Mouse (Mus musculus) left cerebral cortex, postnatal 10 days (tissue): ENCODE results near the gene Ache. TPM values are rescaled to one million over a fixed set of nuclear protein-coding genes. Genes with fewer than 3 reads are reported as not detected.

Source experiments
- DNase-seq, 2 experiments: peaks; one replicate each; pipeline ENCODE4 v3.0.0; 2021 to 2022; ENCODE audit warnings: low spot score in 2 of 2, mixed read lengths in 1 of 2; ENCODE audit errors: extremely low spot score in 1 of 2
- intact Hi-C: fragments of 180-260 bp; cut with DNase I; formaldehyde crosslinking; loops from one replicate; pipeline ENCODE4 v1.15.1; 2025
- total RNA-seq, 2 experiments: library from RNA; stranded (reverse); gene quantifications; 2 replicates each; pipeline ENCODE4 v1.2.3; 2021

Gene Ache
- total RNA-seq, 2 experiments from 2014 or later = 99.1 to 105 TPM

DNA sequence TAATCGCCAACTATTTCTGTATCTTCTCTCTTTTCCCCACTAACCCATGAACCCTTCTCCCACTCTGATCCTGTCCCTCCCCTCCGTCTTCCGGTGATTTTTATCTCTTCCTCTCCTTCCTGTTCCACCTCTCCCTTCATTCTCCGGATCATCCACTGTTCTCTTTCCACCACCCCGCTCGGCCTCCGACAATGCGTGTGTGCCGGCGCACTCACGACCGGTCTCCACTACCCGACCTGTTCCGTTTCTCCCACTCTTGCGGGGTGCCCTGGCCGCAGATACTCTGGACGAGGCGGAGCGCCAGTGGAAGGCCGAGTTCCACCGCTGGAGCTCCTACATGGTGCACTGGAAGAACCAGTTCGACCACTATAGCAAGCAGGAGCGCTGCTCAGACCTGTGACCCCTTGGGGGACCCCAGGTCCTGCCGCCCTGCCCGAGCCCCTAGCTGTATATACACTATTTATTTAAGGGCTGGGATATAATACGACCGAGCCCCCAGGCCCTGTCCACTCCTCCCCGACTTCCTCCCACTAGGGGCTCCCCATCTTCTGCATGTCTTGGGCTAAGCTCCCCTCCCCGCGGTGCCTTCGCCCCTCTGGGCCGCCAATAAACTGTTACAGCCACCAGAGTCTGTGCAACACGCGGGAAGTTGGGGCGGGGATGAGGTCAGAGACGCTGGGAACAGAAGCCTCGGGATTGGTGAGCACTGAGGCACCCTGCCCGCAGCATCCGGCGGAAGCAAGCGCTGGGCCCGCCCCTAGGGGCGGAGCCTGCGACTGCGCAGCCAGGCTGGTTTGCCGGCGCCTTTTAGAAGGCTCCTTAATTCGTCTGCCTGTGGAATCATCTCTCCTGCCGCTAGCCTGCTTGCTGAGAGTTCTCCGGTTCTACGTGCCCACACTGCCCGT lies 6.8 kb downstream of the Ache start, which contains the start of gene Ufsp1:
TSS of gene Ufsp1 (plus strand) at position 791 of the 905 bp plus-strand sequence.
- intact Hi-C loops = no loop called here
- peak; percentile 96 to 97 for DNase-seq

DNA sequence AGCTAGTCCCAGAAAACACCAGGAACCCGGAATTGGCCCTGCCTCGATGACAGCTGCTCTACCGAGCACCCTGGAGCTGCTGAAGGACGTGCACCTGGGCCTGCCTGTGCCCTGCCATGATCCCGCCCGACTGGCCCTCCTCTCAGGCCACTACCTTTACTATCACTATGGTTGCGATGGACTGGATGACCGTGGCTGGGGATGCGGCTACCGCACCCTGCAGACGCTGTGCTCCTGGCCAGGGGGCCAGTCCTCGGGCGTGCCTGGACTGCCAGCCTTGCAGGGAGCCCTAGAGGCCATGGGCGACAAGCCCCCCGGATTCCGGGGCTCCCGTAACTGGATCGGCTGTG lies 7.4 kb downstream of the Ache start:
- DNase-seq = no peak
- intact Hi-C loops = no loop called here

DNA sequence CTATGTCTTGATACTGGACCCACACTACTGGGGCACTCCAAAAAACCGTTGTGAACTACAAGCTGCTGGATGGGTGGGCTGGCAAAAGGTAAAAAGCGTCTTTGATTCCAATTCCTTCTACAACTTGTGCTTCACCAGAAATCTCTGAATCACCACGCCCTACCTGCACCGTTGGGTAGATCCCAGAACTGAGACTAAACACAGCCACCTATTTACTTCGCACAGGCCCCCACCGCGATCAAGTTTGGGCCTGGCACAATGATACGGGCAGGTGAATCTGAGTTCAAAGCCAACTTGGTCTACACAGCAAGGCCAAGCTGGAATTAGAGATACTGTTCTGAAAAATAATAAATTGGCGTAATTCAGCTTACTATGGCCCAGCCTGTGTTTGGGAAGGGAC lies 8.0 kb downstream of the Ache start:
- no peak for DNase-seq
- intact Hi-C loops = no loop called here

DNA sequence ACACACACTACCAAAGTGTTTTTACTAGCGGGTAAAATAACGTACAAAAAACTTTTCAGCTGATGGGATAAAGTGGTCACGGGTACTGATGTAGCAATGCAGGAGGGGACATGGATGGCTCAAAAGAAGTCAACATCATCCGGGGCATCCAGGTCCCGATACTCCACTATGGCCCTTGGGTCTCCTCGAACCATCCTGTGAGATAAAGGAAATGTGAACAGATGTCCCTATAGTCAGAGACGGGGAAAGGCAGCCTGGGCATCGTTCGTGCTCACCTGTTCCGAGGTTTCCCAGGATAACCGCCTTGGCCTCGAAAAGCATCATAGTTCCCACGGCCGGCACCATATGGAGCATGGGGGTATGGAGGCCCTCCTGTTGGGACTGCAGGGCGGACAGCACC lies 8.4 kb downstream of the Ache start:
- no peak for DNase-seq
- intact Hi-C loops = no loop called here

DNA sequence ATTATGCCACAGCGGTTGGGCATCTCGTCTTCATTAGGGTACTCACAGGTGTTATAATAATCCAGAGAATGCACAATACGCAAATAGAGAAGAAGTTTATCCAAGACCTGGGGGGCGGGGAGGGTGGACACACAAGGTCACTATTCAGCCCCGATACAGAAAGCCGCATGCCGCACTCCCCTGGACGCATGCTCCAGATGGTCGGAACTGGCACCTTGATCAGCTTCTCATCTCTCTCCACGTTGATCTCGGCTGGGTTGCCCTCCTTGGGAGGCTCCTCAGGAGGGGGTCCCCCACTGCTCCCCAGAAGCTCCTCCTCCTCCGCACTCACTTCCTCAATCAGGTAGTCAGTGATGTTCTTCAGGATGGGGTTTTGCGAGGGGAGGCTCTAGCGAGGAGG lies 9.8 kb downstream of the Ache start:
- intact Hi-C loops = no loop called here
- DNase-seq = no peak

DNA sequence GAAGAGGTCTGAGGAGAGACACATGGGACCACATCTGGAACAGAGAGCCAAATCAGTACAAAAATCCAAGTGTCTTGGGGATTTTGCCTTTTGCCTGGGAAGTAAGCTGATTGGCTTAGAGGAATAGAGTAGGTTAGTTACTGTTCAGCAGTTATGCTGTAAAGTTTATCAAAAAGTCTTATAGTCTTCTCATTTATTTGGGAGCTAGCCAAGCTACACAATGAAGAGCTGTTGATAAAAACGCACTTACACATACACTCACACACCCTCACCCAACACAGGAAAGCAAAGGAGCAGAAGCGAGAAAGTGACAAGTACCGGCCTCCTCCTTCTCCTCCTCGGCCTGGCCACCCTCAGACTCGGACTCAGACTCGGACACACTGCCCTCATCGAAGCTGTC lies 11.9 kb downstream of the Ache start:
- intact Hi-C loops = no loop called here
- DNase-seq = no peak

DNA sequence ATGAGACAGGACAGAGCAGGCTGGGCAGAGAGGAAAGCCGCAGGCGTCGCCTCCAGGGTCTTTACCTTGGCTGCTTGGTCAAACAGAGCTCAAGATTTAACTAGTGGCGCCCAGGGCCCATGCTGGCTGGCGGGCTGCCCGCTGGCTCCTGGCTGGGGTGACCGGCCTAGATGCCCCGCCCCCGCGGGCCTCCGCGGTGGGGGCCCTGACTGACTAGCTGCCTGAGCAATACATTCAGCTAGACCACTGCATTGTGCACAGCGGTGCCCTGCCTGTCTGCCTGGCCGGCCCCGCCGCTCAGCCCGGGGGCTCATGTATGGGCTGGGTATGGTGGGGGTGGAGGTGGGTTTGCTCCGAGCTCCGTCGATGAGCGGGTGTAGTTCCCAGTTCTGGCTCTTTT lies 13.9 kb downstream of the Ache start:
- peak in 1 of 2 experiments; percentile 55 for DNase-seq
- intact Hi-C loops = no loop called here

DNA sequence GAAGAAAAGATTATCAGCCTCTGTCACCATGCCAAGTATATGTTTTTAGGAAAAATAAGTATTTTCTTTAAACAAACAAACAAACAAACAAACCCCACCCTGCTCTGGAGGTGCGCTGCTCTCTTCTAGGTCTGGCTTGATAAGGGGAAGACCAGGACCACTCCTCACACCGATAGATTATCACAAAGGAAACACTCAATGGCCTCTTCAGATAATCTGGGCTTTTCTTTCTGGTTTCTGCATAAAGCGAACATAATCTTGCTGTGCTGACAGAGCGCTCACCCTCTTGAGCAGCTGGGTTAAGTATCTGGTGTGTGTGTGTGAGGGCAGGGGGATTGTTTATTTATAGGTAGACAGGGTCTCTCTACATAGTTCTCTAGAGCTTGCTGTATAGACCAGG lies 16.3 kb downstream of the Ache start:
- DNase-seq = no peak
- intact Hi-C loops = no loop called here

DNA sequence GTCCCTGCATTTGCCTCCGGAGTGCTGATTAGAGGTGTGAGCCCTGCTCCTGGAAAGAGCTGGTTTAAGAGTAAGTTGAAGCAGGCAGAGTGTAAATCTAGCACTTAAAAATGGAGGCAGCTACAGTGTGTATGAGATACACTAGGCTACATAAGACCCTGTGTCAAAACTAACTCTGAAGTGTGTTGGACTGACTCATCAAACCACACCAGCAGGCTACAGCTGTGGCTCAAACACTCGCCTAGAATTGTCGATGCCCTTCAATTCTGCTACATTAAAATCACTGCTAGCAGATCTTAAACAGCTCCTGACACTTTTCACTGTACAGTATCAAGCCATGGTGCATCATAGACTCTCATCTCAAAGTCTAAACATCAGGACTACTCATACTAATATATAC lies 16.8 kb downstream of the Ache start:
- no peak for DNase-seq
- intact Hi-C loops = no loop called here

DNA sequence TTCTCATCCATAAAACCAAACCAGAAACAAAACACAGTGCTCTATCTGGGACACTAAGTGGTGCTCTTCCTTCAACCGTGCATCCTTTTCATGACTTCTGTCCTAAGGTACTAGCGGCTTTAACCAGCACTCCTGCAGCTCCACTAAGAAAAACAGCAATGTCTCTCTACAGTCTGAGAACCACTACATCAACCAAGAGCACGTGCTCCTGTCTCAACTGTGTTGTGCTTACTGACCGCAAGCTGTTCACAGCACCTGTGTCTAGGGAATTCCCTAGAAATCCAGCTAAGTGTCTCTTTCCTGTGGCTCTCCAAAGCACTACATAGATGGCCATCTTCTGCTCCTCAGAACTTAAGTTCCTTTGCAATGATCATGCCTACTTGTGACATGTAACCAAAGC lies 17.5 kb downstream of the Ache start:
- intact Hi-C loops = no loop called here
- no peak for DNase-seq

DNA sequence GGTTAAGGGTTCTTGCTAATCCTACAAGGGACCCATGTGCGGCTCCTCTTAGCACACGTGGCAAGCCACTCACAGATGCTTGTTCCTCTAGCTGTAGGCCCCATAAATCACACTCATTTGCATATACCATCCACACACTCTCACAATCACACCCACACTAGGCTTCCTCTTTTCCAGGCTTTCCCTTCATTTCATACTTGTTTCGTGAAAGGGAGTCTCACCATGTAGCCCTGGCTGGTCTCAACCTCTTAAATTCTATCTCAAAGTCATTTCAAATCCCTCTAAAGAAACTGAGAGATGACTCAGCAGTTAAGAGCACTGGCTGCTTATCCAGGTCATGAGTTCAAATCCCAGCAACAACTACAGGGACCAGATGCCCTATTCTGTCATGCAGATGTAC lies 18.5 kb downstream of the Ache start:
- DNase-seq = no peak
- intact Hi-C loops = no loop called here

DNA sequence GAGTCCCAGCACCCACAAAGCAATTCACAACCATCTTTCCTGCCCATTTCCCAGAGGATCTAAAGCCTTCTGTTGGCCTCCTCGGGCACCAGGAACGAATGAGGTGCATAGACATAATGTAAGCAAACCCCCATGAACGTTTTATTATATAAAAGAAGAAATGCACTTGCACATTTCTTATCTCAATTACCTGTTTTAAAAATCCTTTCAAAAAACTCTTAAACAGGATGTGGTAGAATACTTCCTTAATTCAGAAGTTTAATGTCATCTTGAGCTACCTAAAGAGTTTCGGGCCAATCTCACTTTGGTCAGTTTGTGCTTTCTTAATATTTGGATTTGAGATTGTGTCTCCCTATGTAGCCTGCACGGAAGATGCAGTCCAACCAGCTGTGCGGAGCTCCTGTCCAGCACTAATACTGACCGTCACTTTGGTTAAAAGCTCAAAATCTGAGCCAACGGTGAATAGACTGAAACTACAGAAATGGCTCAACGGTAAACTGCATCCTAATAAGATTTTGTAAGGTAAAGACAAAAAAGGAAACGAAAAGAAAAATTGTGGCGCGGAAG lies 19.2 kb downstream of the Ache start:
- intact Hi-C loops = no loop called here
- no peak for DNase-seq

DNA sequence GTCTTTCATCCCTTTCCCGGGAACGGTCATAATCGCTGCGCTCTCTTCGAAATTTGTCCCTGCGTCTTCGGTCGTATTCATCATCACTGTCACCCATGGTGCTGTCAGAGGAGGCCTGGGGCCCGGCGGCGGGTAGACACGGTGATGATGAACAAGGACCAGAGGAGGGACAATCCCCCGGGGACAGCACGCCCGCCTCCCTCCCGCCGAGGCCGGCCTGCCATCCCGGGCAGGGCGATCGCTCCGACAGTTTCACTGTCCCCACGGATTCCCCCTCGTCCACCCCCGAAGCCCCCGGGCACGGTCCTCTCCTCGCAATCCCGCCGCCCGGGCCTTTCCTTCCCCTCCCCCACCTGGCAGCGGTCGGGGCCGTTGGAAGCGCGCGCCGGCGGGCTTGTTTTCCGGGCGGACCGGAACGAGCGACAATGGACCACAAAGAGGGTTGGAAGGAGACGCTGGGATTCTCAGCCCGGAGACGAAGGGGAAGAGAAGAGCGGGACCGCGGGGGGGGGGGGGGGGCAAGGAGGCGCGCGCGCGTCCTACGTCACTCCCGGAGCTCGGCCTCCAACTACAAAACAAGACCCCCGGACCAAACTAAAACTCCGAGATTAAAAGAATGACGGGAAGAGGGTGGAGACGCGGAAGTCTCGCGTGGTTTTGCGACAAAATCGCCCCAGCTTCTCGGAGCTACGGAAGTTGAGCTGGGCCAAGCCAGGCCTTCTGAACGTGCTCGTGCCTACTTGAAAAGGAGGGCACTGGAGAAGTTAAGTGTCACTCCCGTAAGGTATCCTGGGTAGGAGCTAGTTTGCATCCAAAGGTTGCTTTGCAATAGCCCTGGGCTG lies 20.0 kb downstream of the Ache start, which contains the start of gene Srrt:
TSS of gene Srrt (minus strand) at position 604 of the 842 bp plus-strand sequence.
- intact Hi-C loops = no loop called here
- DNase-seq = peak; percentile 94 to 95

DNA sequence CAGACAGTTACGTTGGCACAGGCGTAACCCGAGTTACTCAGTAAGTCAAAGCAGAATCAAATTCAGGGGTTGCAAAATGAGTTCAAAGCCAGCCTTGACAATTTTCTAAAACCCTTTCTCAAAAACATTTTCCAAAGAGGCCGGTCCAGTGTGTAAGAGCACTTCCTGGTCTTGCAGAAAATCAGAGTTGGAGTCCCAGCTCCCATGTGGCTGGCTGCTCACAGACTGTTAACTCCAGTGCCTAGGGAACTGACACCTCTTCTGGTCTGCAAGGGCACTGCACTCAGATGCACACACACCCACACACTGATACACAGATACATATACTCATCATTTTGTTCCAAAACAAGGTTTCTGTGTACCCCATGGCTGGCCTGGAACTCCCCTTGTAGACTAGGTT lies 21.0 kb downstream of the Ache start:
- intact Hi-C loops = no loop called here
- DNase-seq = no peak

DNA sequence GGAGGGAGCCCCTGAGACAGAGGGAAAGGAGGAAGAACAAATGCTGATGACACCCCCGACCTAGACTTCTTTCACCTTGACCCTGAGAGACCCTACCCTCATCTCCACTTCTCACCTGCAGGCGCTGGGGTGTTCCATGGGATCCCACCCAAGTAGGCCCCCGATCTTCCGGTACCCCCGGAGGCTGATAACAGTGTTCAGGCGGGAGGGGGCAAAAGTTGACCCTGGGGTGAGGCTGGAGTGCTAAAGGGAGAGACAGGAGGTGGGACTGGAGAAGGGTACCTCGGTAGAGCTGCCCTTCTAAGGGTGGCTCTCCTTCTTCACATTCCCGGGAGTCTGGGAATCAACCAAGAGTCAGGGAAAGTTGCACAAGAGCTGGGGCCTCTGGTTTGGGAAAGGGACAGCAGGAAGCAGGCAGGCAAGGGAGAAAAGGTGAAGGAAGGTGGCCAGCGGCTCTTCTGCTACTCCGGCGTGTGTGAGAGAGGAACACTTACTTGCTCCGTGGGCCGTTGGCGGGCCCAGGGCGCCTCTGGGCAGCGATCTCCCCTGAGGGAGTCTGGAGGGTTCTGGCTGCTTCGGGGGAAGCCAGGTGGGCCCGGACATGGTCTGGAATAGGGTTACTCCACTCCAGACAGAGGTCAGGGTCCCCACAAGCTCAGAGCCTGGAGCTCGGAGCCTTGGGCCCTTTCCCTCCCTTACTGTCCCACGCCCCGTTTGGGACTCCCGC lies 26.3 kb downstream of the Ache start:
- DNase-seq = no peak
- intact Hi-C loops = no loop called here

DNA sequence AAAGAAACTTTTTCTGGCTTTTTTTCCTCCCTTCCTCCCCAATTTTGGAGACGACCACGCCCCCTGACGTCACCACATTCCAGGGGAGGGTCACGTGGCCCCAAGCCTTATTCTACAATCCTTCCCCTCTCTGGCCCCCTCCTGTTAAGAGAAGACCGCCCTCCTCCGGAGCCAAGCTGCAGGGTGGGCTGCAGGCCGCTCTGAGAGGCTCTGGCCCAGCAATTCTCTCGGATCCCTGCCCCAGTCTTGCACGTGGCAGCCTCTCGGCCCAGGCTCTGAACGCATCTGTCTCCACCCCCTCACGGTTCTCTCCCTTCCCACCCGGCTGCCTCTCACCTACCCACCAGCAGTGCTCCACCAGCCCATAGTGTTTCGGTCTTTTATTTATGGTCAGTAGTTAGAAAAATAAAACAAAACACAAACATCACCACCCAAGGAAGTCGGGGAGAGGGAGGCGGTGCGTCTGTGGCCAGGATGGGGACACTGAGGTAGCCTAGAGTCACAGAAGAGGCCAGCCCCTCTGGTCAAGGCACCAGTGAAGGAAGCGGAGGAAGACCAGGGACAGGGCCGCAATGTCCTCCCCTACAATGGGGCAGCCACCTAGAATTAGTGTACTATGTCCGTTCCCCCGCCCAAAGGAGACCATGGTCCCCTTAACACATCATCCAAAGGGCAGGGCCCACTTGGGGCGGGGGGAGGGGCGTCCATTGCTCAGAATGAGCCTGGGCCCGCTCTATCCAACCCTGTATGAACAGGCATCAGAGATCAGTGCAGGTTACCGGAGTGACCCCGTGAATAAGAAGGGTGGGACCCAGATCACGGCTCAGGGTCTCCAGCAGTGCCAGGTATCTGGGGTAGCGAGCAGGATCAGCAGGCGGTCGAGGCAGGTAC lies 27.1 kb downstream of the Ache start, which contains the start of gene Trip6:
TSS of gene Trip6 (minus strand) at position 212 of the 891 bp plus-strand sequence.
- peak in 1 of 2 experiments; percentile 91 for DNase-seq

DNA sequence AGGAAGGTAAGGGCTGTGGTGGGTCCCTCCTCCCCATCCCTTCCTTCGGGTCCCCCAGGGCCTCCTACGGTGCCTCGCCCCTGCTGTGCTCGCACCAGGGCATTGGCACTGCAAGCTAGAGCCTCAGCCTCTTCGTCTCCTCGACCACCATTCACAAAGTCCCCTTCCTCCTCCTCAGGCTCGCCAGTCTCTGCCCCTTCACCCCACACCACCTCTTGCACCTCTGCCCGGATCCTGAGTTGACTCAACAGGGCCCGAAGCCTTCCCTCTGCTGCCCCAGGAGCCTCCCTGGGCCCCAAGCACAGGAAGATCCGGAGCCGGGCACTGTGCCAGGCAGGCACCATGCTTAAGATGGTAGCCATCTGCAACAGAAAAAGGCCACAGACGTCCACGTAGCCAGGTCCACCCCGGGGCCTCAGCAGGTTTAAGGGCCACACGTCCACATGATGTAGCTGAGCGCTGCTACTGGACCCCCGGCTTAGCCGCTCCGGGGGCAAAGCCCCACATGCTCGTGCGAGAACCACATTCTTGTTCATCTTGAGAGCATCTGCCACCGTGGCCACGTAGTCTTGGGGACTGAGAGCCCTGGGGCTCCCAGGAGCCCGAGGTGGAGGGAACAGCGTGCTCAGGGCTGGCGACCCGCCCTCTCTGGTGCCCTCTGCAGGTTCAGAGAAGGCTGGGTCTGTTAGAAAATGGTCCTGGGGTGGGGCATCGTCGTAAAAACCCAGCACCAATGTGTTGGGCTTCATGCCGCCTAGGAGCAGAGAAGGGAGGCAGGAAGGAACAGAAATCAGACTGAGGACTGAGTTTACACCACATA lies 28.0 kb downstream of the Ache start:
- no peak for DNase-seq
- intact Hi-C loops = no loop called here

More for the DNA sequence above, 27.1 kb downstream of the Ache start, which contains the start of gene Trip6:
- intact Hi-C loops = no loop called here
